Mouse (Mus musculus): ENCODE measurements at regions not wholly inside any gene's neighbourhood (a gene's known extent, or its start where the extent isn't known, plus 50 kb on each side); places are given as distances from the start of the nearest gene placed in this dataset.

GRCm38 (mm10) chr13:44390666-44391390 lies 338.4 kb upstream of the Jarid2 start:
- no peak for TF ChIP-seq CTCF (IDR thresholded peaks at IDR 0.05; ENCODE audit: low read depth)
- DNase-seq (ENCODE audit: low spot score) (no peak), ATAC-seq (replicated peaks; ENCODE audit: low FRiP score, low read depth) (no peak)
- Histone ChIP-seq H3K9me3 (replicated peaks; ENCODE audit: low read length) (no peaks in the 10 kb centered on the region), H3K27ac (no peak overlapping the region), H3K4me1 (replicated peaks; ENCODE audit: insufficient read depth, low read length) (no peaks in the 10 kb centered on the region), H3K27me3 (ENCODE audit: insufficient read depth, low read length) (no peaks in the 10 kb centered on the region), H3K4me3 (replicated peaks; ENCODE audit: low read depth, low read length) (no peak overlapping the region), H3K4me2 (ENCODE audit: low read length) (no peak overlapping the region), H3K36me3 (ENCODE audit: insufficient read depth, low read length) (no peaks in the 10 kb centered on the region), H3K9ac (ENCODE audit: low read depth, low read length) (no peak overlapping the region)
- 94% methylated on average over 9 of the region's 9 CpGs for WGBS

- no peak for TF ChIP-seq CTCF (IDR thresholded peaks at IDR 0.05; ENCODE audit: low read depth)
- H3K36me3 ChIP-seq (ENCODE audit: insufficient read depth, low read length): no peaks in the 10 kb centered on the region
- ATAC-seq (replicated peaks; ENCODE audit: low FRiP score, low read depth): no peak
- no peak overlapping the region for H3K4me3 ChIP-seq (replicated peaks; ENCODE audit: low read depth, low read length)
- no peaks in the 10 kb centered on the region for H3K27me3 ChIP-seq (ENCODE audit: insufficient read depth, low read length)
- no peaks in the 10 kb centered on the region for H3K4me1 ChIP-seq (replicated peaks; ENCODE audit: insufficient read depth, low read length)
- no peak for DNase-seq (ENCODE audit: low spot score)
- no peak overlapping the region for H3K27ac ChIP-seq
- H3K4me2 ChIP-seq (ENCODE audit: low read length): no peak overlapping the region
- H3K9ac ChIP-seq (ENCODE audit: low read depth, low read length): no peak overlapping the region
- WGBS: 91% methylated on average over 5 of the region's 5 CpGs
- H3K9me3 ChIP-seq (replicated peaks; ENCODE audit: low read length): no peaks in the 10 kb centered on the region
These were observed 335.3 kb upstream of the Jarid2 start for GRCm38 (mm10) chr13:44394016-44394415.

- Histone ChIP-seq H3K27me3 (ENCODE audit: insufficient read depth, low read length) (no peaks in the 10 kb centered on the region), H3K36me3 (ENCODE audit: insufficient read depth, low read length) (no peaks in the 10 kb centered on the region), H3K27ac (no peak overlapping the region), H3K4me2 (ENCODE audit: low read length) (no peak overlapping the region), H3K9ac (ENCODE audit: low read depth, low read length) (no peak overlapping the region), H3K4me3 (replicated peaks; ENCODE audit: low read depth, low read length) (no peak overlapping the region), H3K9me3 (replicated peaks; ENCODE audit: low read length) (no peaks in the 10 kb centered on the region), H3K4me1 (replicated peaks; ENCODE audit: insufficient read depth, low read length) (no peaks in the 10 kb centered on the region)
- 86% methylated on average over 15 of the region's 15 CpGs for WGBS
- DNase-seq (ENCODE audit: low spot score): no peak
- no peak for ATAC-seq (replicated peaks; ENCODE audit: low FRiP score, low read depth)
- no peak for TF ChIP-seq CTCF (IDR thresholded peaks at IDR 0.05; ENCODE audit: low read depth)
These were observed 330.5 kb upstream of the Jarid2 start for GRCm38 (mm10) chr13:44398613-44399369.

- Histone ChIP-seq H3K27ac (no peak overlapping the region), H3K36me3 (ENCODE audit: insufficient read depth, low read length) (no peaks in the 10 kb centered on the region), H3K4me3 (replicated peaks; ENCODE audit: low read depth, low read length) (no peak overlapping the region), H3K27me3 (ENCODE audit: insufficient read depth, low read length) (no peaks in the 10 kb centered on the region), H3K4me2 (ENCODE audit: low read length) (no peak overlapping the region), H3K9me3 (replicated peaks; ENCODE audit: low read length) (no peaks in the 10 kb centered on the region), H3K4me1 (replicated peaks; ENCODE audit: insufficient read depth, low read length) (no peaks in the 10 kb centered on the region), H3K9ac (ENCODE audit: low read depth, low read length) (no peak overlapping the region)
- ATAC-seq (replicated peaks; ENCODE audit: low FRiP score, low read depth) (no peak), DNase-seq (ENCODE audit: low spot score) (no peak)
- TF ChIP-seq CTCF (IDR thresholded peaks at IDR 0.05; ENCODE audit: low read depth): no peak
- 47% methylated on average over 4 of the region's 4 CpGs for WGBS
These were observed 329.9 kb upstream of the Jarid2 start for GRCm38 (mm10) chr13:44399370-44399685.

- 79% methylated on average over 7 of the region's 7 CpGs for WGBS
- H3K27ac ChIP-seq: no peak overlapping the region
- TF ChIP-seq CTCF (IDR thresholded peaks at IDR 0.05; ENCODE audit: low read depth): no peak
- no peaks in the 10 kb centered on the region for H3K36me3 ChIP-seq (ENCODE audit: insufficient read depth, low read length)
- no peak overlapping the region for H3K4me3 ChIP-seq (replicated peaks; ENCODE audit: low read depth, low read length)
- H3K27me3 ChIP-seq (ENCODE audit: insufficient read depth, low read length): no peaks in the 10 kb centered on the region
- H3K4me1 ChIP-seq (replicated peaks; ENCODE audit: insufficient read depth, low read length): no peaks in the 10 kb centered on the region
- no peaks in the 10 kb centered on the region for H3K9me3 ChIP-seq (replicated peaks; ENCODE audit: low read length)
- no peak overlapping the region for H3K4me2 ChIP-seq (ENCODE audit: low read length)
- H3K9ac ChIP-seq (ENCODE audit: low read depth, low read length): no peak overlapping the region
- DNase-seq (ENCODE audit: low spot score) (no peak), ATAC-seq (replicated peaks; ENCODE audit: low FRiP score, low read depth) (no peak)
These were observed 329.4 kb upstream of the Jarid2 start for GRCm38 (mm10) chr13:44399831-44400321.

GRCm38 (mm10) chr13:44404010-44404575 lies 325.2 kb upstream of the Jarid2 start:
- no peaks in the 10 kb centered on the region for H3K9me3 ChIP-seq (replicated peaks; ENCODE audit: low read length)
- no peaks in the 10 kb centered on the region for H3K4me1 ChIP-seq (replicated peaks; ENCODE audit: insufficient read depth, low read length)
- TF ChIP-seq CTCF (IDR thresholded peaks at IDR 0.05; ENCODE audit: low read depth): no peak
- no peak overlapping the region for H3K4me2 ChIP-seq (ENCODE audit: low read length)
- 86% methylated on average over 8 of the region's 8 CpGs for WGBS
- ATAC-seq (replicated peaks; ENCODE audit: low FRiP score, low read depth) (no peak), DNase-seq (ENCODE audit: low spot score) (no peak)
- no peak overlapping the region for H3K9ac ChIP-seq (ENCODE audit: low read depth, low read length)
- H3K36me3 ChIP-seq (ENCODE audit: insufficient read depth, low read length): no peaks in the 10 kb centered on the region
- H3K27me3 ChIP-seq (ENCODE audit: insufficient read depth, low read length): no peaks in the 10 kb centered on the region
- no peak overlapping the region for H3K27ac ChIP-seq
- H3K4me3 ChIP-seq (replicated peaks; ENCODE audit: low read depth, low read length): no peak overlapping the region

Data from kidney, postnatal 0 days (tissue).